ENCODE assay signal across 20 mouse cellular contexts in genomic region chr2:127933531-127933931, GRCm38 (mm10).
DNase-seq lines count a peak whose midpoint lies in the region; ATAC-seq and TF ChIP-seq lines count a peak whose summit lies in the region.
"Had no signal": no experiment of that assay in that cellular context is flagged by ENCODE, and none has a peak within 500 bp of the region (broad histone marks: within the 10 kb centered on the region; RNA-seq: fewer than 3 reads in every experiment).

No protein-coding gene starts in this region.

- no peaks in the 10 kb centered on the region for H3K36me3 ChIP-seq in forebrain, embryonic 13.5 days (ENCODE audit: poor library complexity, severe bottlenecking)
- H3K36me3 ChIP-seq in forebrain, embryonic 12.5 days (replicated peaks): no peaks in the 10 kb centered on the region
- no peaks in the 10 kb centered on the region for H3K36me3 ChIP-seq in forebrain, embryonic 16.5 days (ENCODE audit: control insufficient read depth, insufficient read depth)
- H3K36me3 ChIP-seq: heart, embryonic 10.5 days; midbrain, embryonic 10.5 days had no signal

- TF ChIP-seq CTCF in left cerebral cortex, adult 2 months (IDR thresholded peaks at IDR 0.05): no peak

- no peak overlapping the region for H3K4me2 ChIP-seq in forebrain, embryonic 13.5 days
- no peak overlapping the region for H3K4me2 ChIP-seq in forebrain, embryonic 12.5 days
- no peak overlapping the region for H3K4me2 ChIP-seq in forebrain, embryonic 16.5 days (ENCODE audit: low read length)

- no peaks in the 10 kb centered on the region for H3K27me3 ChIP-seq in forebrain, embryonic 13.5 days
- H3K27me3 ChIP-seq in forebrain, embryonic 12.5 days: no peaks in the 10 kb centered on the region
- no peaks in the 10 kb centered on the region for H3K27me3 ChIP-seq in forebrain, embryonic 16.5 days (replicated peaks; ENCODE audit: control insufficient read depth, insufficient read depth, low read length)

- H3K27ac ChIP-seq in forebrain, embryonic 13.5 days: no peak overlapping the region
- H3K27ac ChIP-seq in forebrain, embryonic 12.5 days: no peak overlapping the region
- no peak overlapping the region for H3K27ac ChIP-seq in left cerebral cortex, adult 2 months
- 0 out of 2 replicates have a peak overlapping the region, but pooled peaks have one; percentile 35 for H3K27ac ChIP-seq in forebrain, embryonic 16.5 days (ENCODE audit: low read length)
- H3K27ac ChIP-seq: heart, embryonic 10.5 days; midbrain, embryonic 10.5 days had no signal

- intact Hi-C loops in left cerebral cortex, adult 2 months (cut with DNase I): no loop called here
- intact Hi-C loops in left cerebral cortex, postnatal 25 days (cut with DNase I): no loop called here

- no peak overlapping the region for H3K4me3 ChIP-seq in forebrain, embryonic 13.5 days
- no peak overlapping the region for H3K4me3 ChIP-seq in forebrain, embryonic 12.5 days (replicated peaks)
- no peak overlapping the region for H3K4me3 ChIP-seq in left cerebral cortex, adult 2 months
- H3K4me3 ChIP-seq in forebrain, embryonic 16.5 days (replicated peaks; ENCODE audit: low read length): no peak overlapping the region
- H3K4me3 ChIP-seq: heart, embryonic 10.5 days; midbrain, embryonic 10.5 days; myocyte had no signal

- H3K9me3 ChIP-seq in forebrain, embryonic 13.5 days (replicated peaks): no peaks in the 10 kb centered on the region
- H3K9me3 ChIP-seq in forebrain, embryonic 12.5 days: no peaks in the 10 kb centered on the region
- H3K9me3 ChIP-seq in forebrain, embryonic 16.5 days (ENCODE audit: control insufficient read depth, low read length): no peaks in the 10 kb centered on the region; the same call in 1 of the 2 replicates
- H3K9me3 ChIP-seq: heart, embryonic 10.5 days; midbrain, embryonic 10.5 days had no signal

- peak; percentile 26 for DNase-seq in left cerebral cortex, adult 11 months (ENCODE audit: low spot score)
- no peak for DNase-seq in left cerebral cortex, adult 2 months (ENCODE audit: extremely low spot score in 1 of 2, low spot score in 2 of 2)
- peak; percentile 22 to 64 for DNase-seq in left cerebral cortex, postnatal 25 days (ENCODE audit: low spot score in 2 of 2)
- no peak for DNase-seq in gastrocnemius, adult 18-20 months (ENCODE audit: low spot score)
- no peak for DNase-seq in spleen, postnatal 10 days (ENCODE audit: low spot score in 2 of 2)
- DNase-seq: adrenal gland, postnatal 14 days; cerebellum, postnatal 25 days; gastrocnemius, postnatal 10 days; heart, postnatal 14 days; kidney, adult 9 months; kidney, postnatal 4 days; lung, postnatal 36 days; thymus, adult 2 months had no signal

- WGBS in forebrain, embryonic 13.5 days: 78% methylated on average over 3 of the region's 3 CpGs
- 78% methylated on average over 3 of the region's 3 CpGs for WGBS in forebrain, embryonic 12.5 days
- 66% methylated on average over 3 of the region's 3 CpGs for WGBS in forebrain, embryonic 16.5 days

- peak; percentile 33; the same call in 1 of the 2 replicates for ATAC-seq in forebrain, embryonic 13.5 days
- ATAC-seq in forebrain, embryonic 12.5 days (ENCODE audit: low FRiP score): no peak
- peak; percentile 88 for ATAC-seq in forebrain, embryonic 16.5 days
- ATAC-seq: inflammation-experienced regulatory T-cells, adult 6 months had no signal

- peaks cover 4% of the 10 kb centered on the region for H3K4me1 ChIP-seq in forebrain, embryonic 13.5 days
- H3K4me1 ChIP-seq in forebrain, embryonic 12.5 days: peaks cover 11% of the 10 kb centered on the region
- H3K4me1 ChIP-seq in forebrain, embryonic 16.5 days (replicated peaks; ENCODE audit: control insufficient read depth, insufficient read depth, low read length): 0 out of 2 replicates have a peak, but pooled peaks cover 2% of the 10 kb centered on the region

- no peak overlapping the region for H3K9ac ChIP-seq in forebrain, embryonic 13.5 days
- H3K9ac ChIP-seq in forebrain, embryonic 12.5 days: no peak overlapping the region
- H3K9ac ChIP-seq in forebrain, embryonic 16.5 days (replicated peaks; ENCODE audit: low read depth, low read length): no peak overlapping the region

Comparison
In these comparisons a context has a peak if more than half of its experiments do, and no peak if none do; other contexts are left out.
1. DNase-seq: peak in left cerebral cortex, adult 11 months (single experiment) and left cerebral cortex, postnatal 25 days (2 of 2); none in left cerebral cortex, adult 2 months (0 of 2), gastrocnemius, adult 18-20 months (single experiment) and spleen, postnatal 10 days (0 of 2).